ENCODE assay signal across 32 mouse cellular contexts in the genomic region with DNA sequence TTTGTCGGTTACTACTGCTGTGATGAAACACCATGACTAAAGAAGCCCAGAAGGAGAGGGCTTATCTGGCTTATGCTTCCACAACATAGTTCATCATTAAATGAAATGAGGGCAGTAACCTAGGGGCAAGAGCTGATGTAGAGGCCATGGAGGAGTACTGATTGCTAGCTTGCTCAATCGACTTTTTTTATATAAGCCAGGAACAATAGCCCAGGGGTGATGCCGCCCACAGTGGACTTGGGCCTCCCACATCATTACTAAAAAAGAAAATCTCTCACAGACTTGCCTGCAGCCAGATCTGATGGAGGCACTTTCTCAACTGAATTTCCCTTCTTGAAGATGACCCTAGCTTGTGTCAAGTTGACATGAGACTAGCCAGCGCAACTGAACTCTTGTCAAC. TPM values are rescaled to one million over a fixed set of nuclear protein-coding genes. Genes with fewer than 3 reads are reported as not detected.
"Had no signal": no experiment of that assay in that cellular context is flagged by ENCODE, and none has a peak within 500 bp of the region (broad histone marks: within the 10 kb centered on the region; RNA-seq: fewer than 3 reads in every experiment).

No protein-coding gene starts in this region.

- H3K4me2 ChIP-seq: limb, embryonic 12.5 days; limb, embryonic 13.5 days; limb, embryonic 15.5 days; liver, embryonic 11.5 days; liver, embryonic 12.5 days; liver, embryonic 13.5 days; liver, embryonic 15.5 days; lung, embryonic 14.5 days; lung, embryonic 15.5 days; midbrain, embryonic 11.5 days; midbrain, embryonic 12.5 days; midbrain, embryonic 13.5 days; midbrain, embryonic 15.5 days; neural tube, embryonic 12.5 days had no signal

- H3K4me1 ChIP-seq: limb, embryonic 10.5 days; limb, embryonic 12.5 days; limb, embryonic 13.5 days; limb, embryonic 15.5 days; liver, embryonic 12.5 days; liver, embryonic 13.5 days; liver, embryonic 15.5 days; lung, embryonic 15.5 days; midbrain, embryonic 10.5 days; midbrain, embryonic 12.5 days; midbrain, embryonic 13.5 days; midbrain, embryonic 15.5 days; neural tube, embryonic 12.5 days had no signal

- H3K9me3 ChIP-seq: limb, embryonic 10.5 days; limb, embryonic 12.5 days; limb, embryonic 13.5 days; limb, embryonic 15.5 days; liver, embryonic 12.5 days; liver, embryonic 13.5 days; liver, embryonic 15.5 days; lung, embryonic 15.5 days; megakaryocyte, embryonic 14.5 days; midbrain, embryonic 10.5 days; midbrain, embryonic 12.5 days; midbrain, embryonic 13.5 days; midbrain, embryonic 15.5 days; neural tube, embryonic 12.5 days had no signal

- H3K36me3 ChIP-seq: limb, embryonic 10.5 days; limb, embryonic 12.5 days; limb, embryonic 13.5 days; limb, embryonic 15.5 days; liver, embryonic 12.5 days; liver, embryonic 13.5 days; liver, embryonic 15.5 days; lung, embryonic 15.5 days; midbrain, embryonic 10.5 days; midbrain, embryonic 12.5 days; midbrain, embryonic 13.5 days; midbrain, embryonic 15.5 days; neural tube, embryonic 12.5 days had no signal

- H3K9ac ChIP-seq: limb, embryonic 12.5 days; limb, embryonic 13.5 days; limb, embryonic 15.5 days; liver, embryonic 12.5 days; liver, embryonic 13.5 days; liver, embryonic 14.5 days; liver, embryonic 15.5 days; liver, postnatal 0 days; lung, embryonic 14.5 days; lung, embryonic 15.5 days; midbrain, embryonic 12.5 days; midbrain, embryonic 13.5 days; midbrain, embryonic 15.5 days; neural tube, embryonic 12.5 days had no signal

- H3K27ac ChIP-seq: limb, embryonic 10.5 days; limb, embryonic 12.5 days; limb, embryonic 13.5 days; limb, embryonic 15.5 days; liver, embryonic 12.5 days; liver, embryonic 13.5 days; liver, embryonic 14.5 days; liver, embryonic 15.5 days; lung, embryonic 15.5 days; macrophage; midbrain, embryonic 10.5 days; midbrain, embryonic 12.5 days; midbrain, embryonic 13.5 days; midbrain, embryonic 15.5 days; neural tube, embryonic 12.5 days had no signal

- H3K4me3 ChIP-seq: limb, embryonic 10.5 days; limb, embryonic 12.5 days; limb, embryonic 13.5 days; limb, embryonic 15.5 days; liver, embryonic 12.5 days; liver, embryonic 13.5 days; liver, embryonic 15.5 days; lung, embryonic 15.5 days; megakaryocyte, embryonic 14.5 days; midbrain, embryonic 10.5 days; midbrain, embryonic 12.5 days; midbrain, embryonic 13.5 days; midbrain, embryonic 15.5 days; myocyte; neural tube, embryonic 12.5 days had no signal

- ATAC-seq: liver, embryonic 12.5 days; liver, postnatal 0 days; lung, postnatal 0 days had no signal

- DNase-seq: liver; liver, embryonic 13.5 days; liver, postnatal 0 days; lung, adult 18-20 months; lung, adult 2 months; lung, postnatal 14 days had no signal

- H3K27me3 ChIP-seq: limb, embryonic 13.5 days; limb, embryonic 15.5 days; liver, embryonic 12.5 days; liver, embryonic 13.5 days; liver, embryonic 15.5 days; lung, embryonic 15.5 days; midbrain, embryonic 13.5 days; midbrain, embryonic 15.5 days; neural tube, embryonic 12.5 days had no signal

RNA-seq across cellular contexts. Expression of a gene that starts 14.6 kb away (rescaled TPM):
- polyA plus RNA-seq: limb, embryonic 10.5 days; limb, embryonic 11.5 days; limb, embryonic 12.5 days; limb, embryonic 13.5 days; limb, embryonic 14.5 days; limb, embryonic 15.5 days; liver, adult 2 months; liver, embryonic 11.5 days; liver, embryonic 12.5 days; liver, embryonic 13.5 days; liver, embryonic 14.5 days; liver, embryonic 15.5 days; liver, embryonic 16.5 days; liver, postnatal 0 days; lung, adult 2 months; lung, embryonic 14.5 days; lung, embryonic 16.5 days; lung, postnatal 0 days; macrophage; midbrain, embryonic 11.5 days; midbrain, embryonic 12.5 days; midbrain, embryonic 13.5 days; midbrain, embryonic 14.5 days; myocyte had no signal

RNA-seq across cellular contexts. Expression of a gene that starts 18.8 kb away (rescaled TPM):
- polyA plus RNA-seq: liver, adult 2 months; liver, embryonic 16.5 days; macrophage; myocyte had no signal

RNA-seq across cellular contexts. Expression of a gene that starts 50.6 kb away (rescaled TPM):
- polyA plus RNA-seq: liver, adult 2 months; liver, embryonic 13.5 days; liver, postnatal 0 days; macrophage; myocyte had no signal
